Mouse (Mus musculus): ENCODE measurements at regions not wholly inside any gene's neighbourhood (a gene's known extent, or its start where the extent isn't known, plus 50 kb on each side); places are given as distances from the start of the nearest gene placed in this dataset.
A peak's percentile ranks its signal among the peaks of the same experiment; 100 is the strongest.
"Not testable (repeated sequence)": the region's sequence is repeated elsewhere in the genome, so short reads cannot be mapped to it uniquely, and the experiment has no call there.

- Histone ChIP-seq H3K27me3 (ENCODE audit: insufficient read depth, poor library complexity, severe bottlenecking) (no peaks in the 10 kb centered on the region), H3K27ac (no peak overlapping the region), H3K4me3 (no peak overlapping the region), H3K4me1 (replicated peaks) (no peaks in the 10 kb centered on the region), H3K36me3 (no peaks in the 10 kb centered on the region), H3K9me3 (no peaks in the 10 kb centered on the region)
- no peak for DNase-seq (ENCODE audit: low spot score)
Measured at GRCm38 (mm10) chrX:77414156-77414555, 96.7 kb upstream of the Tbl1x start.

GRCm38 (mm10) chrX:77417766-77418165 lies 93.0 kb upstream of the Tbl1x start:
- no peaks in the 10 kb centered on the region for H3K9me3 ChIP-seq
- H3K27me3 ChIP-seq (ENCODE audit: insufficient read depth, poor library complexity, severe bottlenecking), result no peaks in the 10 kb centered on the region
- no peaks in the 10 kb centered on the region for H3K36me3 ChIP-seq
- no peak for DNase-seq (ENCODE audit: low spot score)
- no peak overlapping the region for H3K27ac ChIP-seq
- H3K4me1 ChIP-seq (replicated peaks), result no peaks in the 10 kb centered on the region
- H3K4me3 ChIP-seq, result no peak overlapping the region

DNA sequence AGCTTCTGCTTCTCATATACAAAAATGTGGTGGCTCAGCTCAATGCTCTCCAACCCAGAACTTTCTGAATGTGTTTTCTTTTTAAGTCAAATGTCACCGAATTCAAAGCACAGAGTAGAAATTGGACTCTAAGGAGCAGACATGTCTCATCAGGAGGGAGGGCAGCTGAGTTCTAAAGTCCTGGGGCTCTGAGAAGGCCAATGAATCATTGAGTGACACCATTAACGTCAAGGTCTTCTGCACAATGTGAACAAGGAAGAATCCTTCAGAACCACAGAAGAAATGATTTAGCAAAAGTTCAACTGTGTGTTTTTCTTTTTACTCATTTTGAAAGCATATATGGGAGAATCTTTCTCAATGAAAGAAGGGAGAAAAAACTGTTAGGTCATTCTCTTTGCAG lies 88.6 kb upstream of the Tbl1x start:
- no peak for DNase-seq (ENCODE audit: low spot score)
- WGBS, result 72% methylated on average over 2 of the region's 2 CpGs
- Histone ChIP-seq H3K36me3 (no peaks in the 10 kb centered on the region), H3K9me3 (no peaks in the 10 kb centered on the region), H3K4me1 (replicated peaks) (no peaks in the 10 kb centered on the region), H3K4me3 (no peak overlapping the region), H3K27ac (no peak overlapping the region), H3K27me3 (ENCODE audit: insufficient read depth, poor library complexity, severe bottlenecking) (no peaks in the 10 kb centered on the region)

DNA sequence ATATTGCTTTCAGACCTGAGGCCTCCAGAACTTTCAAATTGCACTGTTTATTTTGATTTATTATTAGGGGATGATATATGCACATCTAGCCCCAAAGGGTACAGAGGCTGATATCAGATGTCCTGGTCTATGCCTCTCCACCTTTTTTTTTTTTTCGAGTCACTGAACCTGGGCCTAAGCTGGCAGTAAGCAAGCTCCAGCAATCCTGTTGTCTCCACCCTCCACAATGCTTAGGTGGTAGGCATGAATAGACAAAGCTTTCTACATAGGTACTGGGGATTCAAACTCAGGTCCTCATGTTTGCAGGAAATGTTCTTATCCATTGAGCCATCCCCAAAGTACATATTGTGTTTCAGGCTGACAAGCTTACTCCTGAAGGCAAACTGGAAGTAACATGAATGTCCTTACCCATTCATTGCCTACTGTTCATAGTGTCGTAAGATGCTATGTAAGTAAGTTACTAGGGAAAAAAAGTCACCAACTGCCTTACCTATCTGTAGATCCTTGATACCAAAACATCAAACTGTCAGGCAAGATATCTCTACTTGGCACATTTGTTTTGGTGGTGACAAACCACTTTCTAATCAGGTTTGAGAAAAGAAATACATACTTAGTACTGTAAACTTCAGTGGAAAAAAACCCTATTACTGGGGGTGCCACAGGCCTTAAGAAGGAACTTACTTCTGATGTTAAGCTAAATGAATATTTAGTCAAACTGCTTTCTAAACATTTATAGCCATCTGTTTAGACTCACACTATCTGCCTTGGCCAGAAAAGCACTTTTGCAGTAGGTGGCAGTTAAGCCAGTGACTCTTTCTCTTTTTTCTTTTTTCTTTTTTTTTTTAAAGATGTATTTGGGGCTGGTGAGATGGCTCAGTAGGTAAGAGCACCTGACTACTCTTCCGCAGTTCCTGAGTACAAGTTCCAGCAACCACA lies 85.8 kb upstream of the Tbl1x start:
- DNase-seq (ENCODE audit: low spot score), result no peak
- 86% methylated on average over 3 of the region's 3 CpGs for WGBS
- H3K4me3 ChIP-seq, result no peak overlapping the region
- H3K36me3 ChIP-seq, result no peaks in the 10 kb centered on the region
- H3K9me3 ChIP-seq, result no peaks in the 10 kb centered on the region
- H3K27ac ChIP-seq, result no peak overlapping the region
- H3K4me1 ChIP-seq (replicated peaks), result no peaks in the 10 kb centered on the region
- H3K27me3 ChIP-seq (ENCODE audit: insufficient read depth, poor library complexity, severe bottlenecking), result no peaks in the 10 kb centered on the region

GRCm38 (mm10) chrX:77425728-77426102 lies 85.1 kb upstream of the Tbl1x start:
- WGBS, result 71% methylated on average over 3 of the region's 3 CpGs
- not testable (repeated sequence) for H3K4me3 ChIP-seq

GRCm38 (mm10) chrX:77426836-77427235 lies 84.0 kb upstream of the Tbl1x start:
- H3K9me3 ChIP-seq; H3K27ac ChIP-seq; H3K27me3 ChIP-seq (ENCODE audit: insufficient read depth, poor library complexity, severe bottlenecking); DNase-seq (ENCODE audit: low spot score); H3K36me3 ChIP-seq; H3K4me3 ChIP-seq; H3K4me1 ChIP-seq (replicated peaks): not testable (repeated sequence)
- WGBS, result 89% methylated on average over 6 of the region's 6 CpGs

More at GRCm38 (mm10) chrX:77425728-77426102, 85.1 kb upstream of the Tbl1x start:
- not testable (repeated sequence) for H3K4me1 ChIP-seq (replicated peaks); H3K36me3 ChIP-seq; H3K27me3 ChIP-seq (ENCODE audit: insufficient read depth, poor library complexity, severe bottlenecking); H3K27ac ChIP-seq; DNase-seq (ENCODE audit: low spot score); H3K9me3 ChIP-seq

GRCm38 (mm10) chrX:77432001-77432565 lies 78.7 kb upstream of the Tbl1x start:
- Histone ChIP-seq H3K36me3 (no peaks in the 10 kb centered on the region), H3K27ac (0 out of 2 replicates have a peak overlapping the region, but pooled peaks have one; percentile 40), H3K9me3 (no peaks in the 10 kb centered on the region), H3K4me3 (no peak overlapping the region), H3K4me1 (replicated peaks) (no peaks in the 10 kb centered on the region), H3K27me3 (ENCODE audit: insufficient read depth, poor library complexity, severe bottlenecking) (no peaks in the 10 kb centered on the region)
- 86% methylated on average over 2 of the region's 2 CpGs for WGBS
- DNase-seq (ENCODE audit: low spot score), result no peak

DNA sequence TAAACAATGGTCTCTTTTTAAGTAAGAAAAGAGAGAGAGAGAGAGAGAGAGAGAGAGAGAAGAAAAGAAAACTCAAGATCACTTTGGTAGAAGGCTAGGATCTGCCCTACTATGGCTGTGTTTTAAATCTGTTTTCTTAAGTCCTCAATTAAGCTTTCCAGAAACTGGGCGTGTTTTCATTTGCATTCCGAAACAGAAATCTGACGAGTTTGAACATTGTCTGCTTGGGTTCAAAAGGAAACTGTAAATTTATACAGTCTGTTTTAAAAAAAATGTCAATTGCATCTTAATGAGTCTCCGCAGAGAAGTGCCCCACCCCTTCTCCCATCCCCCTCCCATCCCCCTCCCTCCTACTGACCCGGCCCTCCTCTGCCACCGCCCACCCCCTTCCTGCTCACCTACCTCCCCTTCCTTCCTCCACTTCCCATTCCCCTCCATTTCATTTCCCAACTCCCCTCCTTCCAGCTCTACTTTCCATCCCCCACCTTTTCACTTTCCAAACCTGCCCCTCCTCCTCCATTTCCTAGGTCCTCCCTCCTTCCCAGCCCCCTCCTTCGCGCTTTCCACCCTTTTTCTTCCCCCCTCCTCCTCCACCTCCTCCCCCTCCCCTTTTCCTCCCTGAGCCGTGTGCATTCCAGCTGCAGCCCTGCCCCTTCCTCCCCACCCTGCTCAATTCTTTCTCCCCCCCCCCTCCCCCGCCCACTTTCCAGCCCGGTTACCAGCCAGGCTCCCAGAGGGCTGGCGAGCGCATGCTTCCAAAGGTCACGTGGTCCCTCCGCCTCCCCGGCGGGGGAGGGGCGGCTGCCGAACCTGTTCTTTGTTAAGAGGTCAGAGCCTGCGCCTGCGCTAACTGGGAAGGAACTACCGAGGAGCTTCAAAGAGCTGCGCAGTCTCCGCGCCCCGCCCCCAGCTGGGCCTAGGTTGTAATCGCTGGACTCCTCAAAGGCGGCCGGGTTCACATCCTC lies 77.7 kb upstream of the Tbl1x start:
- peak; percentile 95 for DNase-seq (ENCODE audit: low spot score)
- H3K27ac ChIP-seq, result peak overlapping the region; percentile 78
- no peaks in the 10 kb centered on the region for H3K36me3 ChIP-seq
- no peaks in the 10 kb centered on the region for H3K9me3 ChIP-seq
- peak overlapping the region; percentile 36 for H3K4me3 ChIP-seq
- WGBS, result 14% methylated on average over 29 of the region's 29 CpGs
- no peaks in the 10 kb centered on the region for H3K27me3 ChIP-seq (ENCODE audit: insufficient read depth, poor library complexity, severe bottlenecking)
- H3K4me1 ChIP-seq (replicated peaks), result no peaks in the 10 kb centered on the region

- Histone ChIP-seq H3K4me1 (replicated peaks) (no peaks in the 10 kb centered on the region), H3K9me3 (no peaks in the 10 kb centered on the region), H3K4me3 (peak overlapping the region; percentile 36; the same call in 1 of the 2 replicates), H3K27me3 (ENCODE audit: insufficient read depth, poor library complexity, severe bottlenecking) (no peaks in the 10 kb centered on the region), H3K36me3 (no peaks in the 10 kb centered on the region), H3K27ac (peak overlapping the region; percentile 78)
- DNase-seq (ENCODE audit: low spot score), result no peak
- 15% methylated on average over 3 of the region's 3 CpGs for WGBS
Measured at GRCm38 (mm10) chrX:77433811-77434192, 77.0 kb upstream of the Tbl1x start.

DNA sequence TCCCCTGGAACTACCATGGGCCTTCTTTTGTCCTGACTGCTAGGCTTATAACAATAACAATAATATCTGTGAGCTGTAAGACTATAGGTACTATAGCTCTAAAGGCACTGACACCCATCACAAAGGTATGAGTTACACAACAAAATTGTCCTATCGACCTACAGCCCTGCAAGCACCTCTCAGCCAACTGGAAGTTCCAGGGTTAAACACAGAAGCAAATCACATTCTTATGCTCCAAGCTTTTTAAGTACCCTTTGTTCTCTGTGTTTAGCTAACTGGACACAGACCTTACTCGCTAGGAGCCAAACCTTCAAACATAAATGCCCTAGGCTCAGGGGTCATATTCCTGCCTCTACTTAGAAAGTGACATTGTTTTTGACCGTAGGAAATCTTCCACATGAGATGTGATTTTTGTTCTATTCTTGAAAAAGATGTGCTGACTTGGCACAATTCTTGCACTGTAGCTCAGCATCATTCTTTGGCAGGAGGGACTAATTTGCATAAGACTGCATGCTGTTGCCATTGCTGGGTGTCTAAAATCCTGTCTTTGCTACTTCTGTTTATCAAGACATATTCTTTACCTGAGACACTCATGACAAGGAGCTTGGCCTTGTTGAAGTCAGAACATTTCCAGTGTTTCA lies 66.8 kb upstream of the Tbl1x start:
- H3K4me1 ChIP-seq (replicated peaks), result no peaks in the 10 kb centered on the region
- no peaks in the 10 kb centered on the region for H3K36me3 ChIP-seq
- DNase-seq (ENCODE audit: low spot score), result no peak
- H3K27ac ChIP-seq, result no peak overlapping the region
- H3K9me3 ChIP-seq, result no peaks in the 10 kb centered on the region
- H3K27me3 ChIP-seq (ENCODE audit: insufficient read depth, poor library complexity, severe bottlenecking), result no peaks in the 10 kb centered on the region
- 42% methylated on average over 3 of the region's 3 CpGs for WGBS
- no peak overlapping the region for H3K4me3 ChIP-seq

- no peak for DNase-seq (ENCODE audit: low spot score)
- Histone ChIP-seq H3K4me3 (no peak overlapping the region), H3K27ac (no peak overlapping the region), H3K27me3 (ENCODE audit: insufficient read depth, poor library complexity, severe bottlenecking) (no peaks in the 10 kb centered on the region), H3K4me1 (replicated peaks) (0 out of 2 replicates have a peak, but pooled peaks cover 3% of the 10 kb centered on the region), H3K9me3 (no peaks in the 10 kb centered on the region), H3K36me3 (no peaks in the 10 kb centered on the region)
- 88% methylated on average over 3 of the region's 3 CpGs for WGBS
Measured at GRCm38 (mm10) chrX:77446755-77447154, 64.1 kb upstream of the Tbl1x start.

DNA sequence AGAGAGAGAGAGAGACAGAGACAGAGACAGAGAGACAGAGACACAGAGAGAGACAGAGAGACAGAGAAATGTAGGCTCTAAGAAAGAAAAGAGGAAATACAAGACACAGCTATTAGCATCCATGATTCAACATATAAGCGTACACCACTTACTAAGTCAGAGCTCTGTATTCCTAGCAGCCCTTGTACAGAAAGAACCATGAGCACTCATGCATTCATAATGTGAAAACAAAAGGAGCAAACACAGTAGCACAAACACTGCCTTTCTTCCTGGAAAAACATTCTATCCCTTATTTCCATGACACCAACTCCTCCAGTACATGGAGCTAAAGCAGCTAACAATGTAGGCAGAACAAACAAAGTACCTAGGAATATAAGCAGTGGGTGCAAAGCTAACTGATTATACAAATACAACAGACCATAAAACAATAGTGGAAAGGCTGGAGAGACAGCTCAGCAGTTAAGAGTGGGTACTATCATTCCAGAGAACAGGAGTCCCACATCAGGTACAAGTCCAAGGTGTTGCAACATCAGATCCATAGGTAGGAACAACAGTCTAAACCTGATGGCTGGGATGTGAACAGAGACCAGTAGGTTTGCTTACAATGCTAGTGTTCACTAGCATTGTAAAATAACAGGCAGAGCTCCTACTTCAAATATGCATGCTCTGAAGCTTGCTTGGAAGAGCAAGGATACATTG lies 58.7 kb upstream of the Tbl1x start:
- Histone ChIP-seq H3K27me3 (ENCODE audit: insufficient read depth, poor library complexity, severe bottlenecking) (no peaks in the 10 kb centered on the region), H3K27ac (no peak overlapping the region), H3K4me3 (no peak overlapping the region), H3K36me3 (no peaks in the 10 kb centered on the region), H3K9me3 (no peaks in the 10 kb centered on the region), H3K4me1 (replicated peaks) (0 out of 2 replicates have a peak, but pooled peaks cover 4% of the 10 kb centered on the region)
- DNase-seq (ENCODE audit: low spot score), result no peak
- WGBS, result 74% methylated on average over 1 of the region's 1 CpGs
